Mouse (Mus musculus): ENCODE data around the gene Fam155a. TPM values are rescaled to one million over a fixed set of nuclear protein-coding genes. Genes with fewer than 3 reads are reported as not detected.

Gene Fam155a
- polyA plus RNA-seq, 1 experiment from 2014 or later = 8.3 TPM

DNA sequence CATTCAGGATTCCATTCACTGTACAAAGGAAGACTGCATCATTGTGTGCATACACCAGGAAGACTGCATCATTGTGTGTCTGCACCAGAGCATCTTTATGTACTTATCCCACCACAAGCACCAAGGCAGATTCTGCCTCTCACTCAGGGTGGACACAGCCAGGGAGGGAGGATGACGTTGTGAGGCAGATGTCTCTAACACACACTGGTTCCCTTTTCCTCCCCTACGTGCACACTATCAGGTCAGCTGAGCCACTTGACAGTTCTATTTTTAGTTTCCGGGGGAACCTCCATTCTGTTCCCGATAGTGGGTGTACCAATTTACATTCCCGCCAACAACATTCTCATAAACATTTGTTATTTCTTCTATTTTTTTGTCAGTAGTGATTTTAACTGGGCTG is 347.4 kb downstream of the Fam155a start:
- no peaks in the 10 kb centered on the region for H3K27me3 ChIP-seq
- no peaks in the 10 kb centered on the region for H3K36me3 ChIP-seq
- H3K9ac ChIP-seq (replicated peaks) = no peak overlapping the region
- H3K4me1 ChIP-seq = no peaks in the 10 kb centered on the region
- WGBS = 79% methylated on average over 5 of the region's 5 CpGs
- H3K4me3 ChIP-seq = no peak overlapping the region
- no peaks in the 10 kb centered on the region for H3K9me3 ChIP-seq
- no peak overlapping the region for H3K27ac ChIP-seq (replicated peaks)
- ATAC-seq (ENCODE audit: low FRiP score, low read depth) = no peak
- no peak overlapping the region for H3K4me2 ChIP-seq (replicated peaks)

- Histone ChIP-seq H3K27me3 (no peaks in the 10 kb centered on the region), H3K36me3 (no peaks in the 10 kb centered on the region), H3K27ac (replicated peaks) (no peak overlapping the region), H3K4me1 (no peaks in the 10 kb centered on the region), H3K4me3 (no peak overlapping the region), H3K9ac (replicated peaks) (no peak overlapping the region), H3K4me2 (replicated peaks) (no peak overlapping the region), H3K9me3 (no peaks in the 10 kb centered on the region)
- ATAC-seq (ENCODE audit: low FRiP score, low read depth) = no peak
- 74% methylated on average over 2 of the region's 2 CpGs for WGBS
These were observed 347.8 kb downstream of the Fam155a start for GRCm38 (mm10) chr8:9423184-9423583.

DNA sequence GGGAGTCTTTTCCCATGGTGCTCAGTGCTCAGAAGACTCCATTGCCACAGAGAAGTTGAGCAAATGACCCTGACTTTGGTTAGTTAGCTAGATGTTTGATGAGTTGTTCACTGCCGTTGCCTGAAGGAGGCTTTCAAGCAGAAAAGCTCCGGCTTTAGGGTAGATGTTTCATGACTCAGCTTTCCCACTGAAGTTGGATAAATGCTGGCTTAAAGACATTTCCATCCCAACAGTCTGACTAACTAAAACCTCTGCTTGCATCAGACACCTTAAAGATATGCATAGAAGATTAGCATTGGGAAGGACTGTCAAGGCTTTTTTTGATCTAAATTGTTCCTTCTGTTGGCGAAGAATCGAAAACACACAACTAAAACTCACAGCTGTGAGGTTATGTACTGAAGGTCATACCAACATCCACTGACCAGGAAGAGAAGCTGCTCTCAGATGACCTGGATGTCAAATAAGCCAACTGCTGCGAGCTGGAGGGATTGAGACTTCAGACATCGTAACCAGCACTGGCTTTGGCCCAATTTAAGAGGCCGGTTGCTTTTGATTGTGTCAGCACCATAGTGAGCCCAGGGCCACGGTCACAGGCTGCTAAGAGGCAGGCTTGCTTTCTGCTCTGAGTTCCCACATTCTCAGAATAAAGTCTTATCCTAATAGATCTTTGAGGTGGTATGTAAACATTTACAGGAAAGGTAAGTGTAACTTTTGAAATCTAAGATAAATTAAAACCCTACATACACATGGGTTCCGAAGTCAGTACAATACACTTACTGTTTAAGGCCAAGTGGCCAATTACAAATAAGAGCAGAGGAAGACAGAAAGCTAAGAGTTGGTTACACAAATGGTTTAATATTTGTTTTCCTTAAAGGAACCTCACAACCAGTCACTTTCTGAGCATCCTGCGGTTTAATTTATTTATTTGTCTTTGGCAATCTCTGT is 351.8 kb downstream of the Fam155a start:
- no peak overlapping the region for H3K27ac ChIP-seq (replicated peaks)
- no peak for ATAC-seq (ENCODE audit: low FRiP score, low read depth)
- H3K27me3 ChIP-seq = no peaks in the 10 kb centered on the region
- H3K9ac ChIP-seq (replicated peaks) = no peak overlapping the region
- no peaks in the 10 kb centered on the region for H3K36me3 ChIP-seq
- H3K4me2 ChIP-seq (replicated peaks) = no peak overlapping the region
- H3K4me3 ChIP-seq = no peak overlapping the region
- 76% methylated on average over 10 of the region's 10 CpGs for WGBS
- no peaks in the 10 kb centered on the region for H3K9me3 ChIP-seq
- no peaks in the 10 kb centered on the region for H3K4me1 ChIP-seq

DNA sequence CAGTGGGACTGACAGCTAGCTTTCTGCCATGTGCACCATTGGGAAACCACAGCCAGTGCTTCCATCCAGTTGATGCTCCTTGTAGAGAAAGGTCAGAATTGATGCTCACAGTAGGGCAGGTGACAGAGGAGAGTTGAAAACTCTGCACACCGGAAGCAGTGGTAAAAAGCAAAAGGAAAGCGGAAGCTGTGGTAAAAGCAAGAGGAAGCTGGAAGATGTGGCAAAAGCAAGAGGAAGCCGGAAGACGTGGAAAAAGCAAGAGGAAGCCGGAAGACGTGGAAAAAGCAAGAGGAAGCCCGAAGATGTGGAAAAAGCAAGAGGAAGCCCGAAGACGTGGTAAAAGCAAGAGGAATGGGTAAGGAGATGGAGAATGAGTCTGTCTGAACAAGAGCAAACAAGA is 354.8 kb downstream of the Fam155a start:
- Histone ChIP-seq H3K4me1 (no peaks in the 10 kb centered on the region), H3K27me3 (no peaks in the 10 kb centered on the region), H3K27ac (replicated peaks) (no peak overlapping the region), H3K4me2 (replicated peaks) (no peak overlapping the region), H3K36me3 (no peaks in the 10 kb centered on the region), H3K9ac (replicated peaks) (no peak overlapping the region), H3K9me3 (no peaks in the 10 kb centered on the region), H3K4me3 (no peak overlapping the region)
- no peak for ATAC-seq (ENCODE audit: low FRiP score, low read depth)
- 91% methylated on average over 9 of the region's 9 CpGs for WGBS

DNA sequence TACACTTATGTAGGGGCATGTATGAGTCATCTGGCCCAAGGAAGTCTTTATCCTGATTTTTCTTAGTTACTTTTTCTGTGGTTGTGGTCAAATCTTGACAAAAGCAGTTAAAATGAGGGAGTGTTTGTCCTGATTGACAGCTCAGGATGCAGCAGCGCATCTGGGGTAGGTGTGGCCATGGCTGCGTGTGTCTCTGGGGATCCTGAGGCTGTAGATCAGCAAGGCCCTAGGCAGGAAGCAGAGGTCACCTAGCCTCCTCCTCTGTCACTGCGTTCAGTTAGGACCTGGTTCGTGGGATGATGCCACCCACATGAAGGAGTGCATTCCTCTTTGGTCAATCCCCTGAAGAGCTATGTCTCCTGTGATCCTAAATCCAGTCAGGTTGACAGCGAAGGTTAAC is 362.5 kb downstream of the Fam155a start:
- no peak overlapping the region for H3K4me3 ChIP-seq
- H3K36me3 ChIP-seq = no peaks in the 10 kb centered on the region
- 52% methylated on average over 5 of the region's 5 CpGs for WGBS
- no peak for ATAC-seq (ENCODE audit: low FRiP score, low read depth)
- H3K4me1 ChIP-seq = no peaks in the 10 kb centered on the region
- no peaks in the 10 kb centered on the region for H3K27me3 ChIP-seq
- H3K4me2 ChIP-seq (replicated peaks) = no peak overlapping the region
- no peaks in the 10 kb centered on the region for H3K9me3 ChIP-seq
- H3K9ac ChIP-seq (replicated peaks) = no peak overlapping the region
- H3K27ac ChIP-seq (replicated peaks) = no peak overlapping the region

DNA sequence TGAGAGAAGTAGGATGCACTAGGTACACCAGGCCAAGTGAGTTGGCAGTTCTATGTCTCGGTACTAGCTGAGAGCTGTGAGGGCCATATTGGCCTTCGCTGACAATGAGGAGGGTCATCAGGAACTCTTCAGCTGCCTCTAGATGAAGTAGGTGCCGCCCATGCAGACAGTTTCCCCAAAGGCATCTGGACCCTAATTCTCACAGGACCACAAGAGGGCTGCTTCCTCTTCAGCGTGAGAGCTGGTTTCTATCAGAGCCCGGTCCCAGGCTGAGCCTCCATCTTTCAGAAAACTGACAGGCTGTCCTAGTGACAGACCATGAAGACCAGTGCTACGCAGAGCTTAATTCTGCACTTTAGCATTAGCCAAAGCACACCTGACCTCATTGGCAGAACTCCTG is 364.8 kb downstream of the Fam155a start:
- H3K4me1 ChIP-seq = no peaks in the 10 kb centered on the region
- H3K4me2 ChIP-seq (replicated peaks) = no peak overlapping the region
- no peak overlapping the region for H3K27ac ChIP-seq (replicated peaks)
- H3K27me3 ChIP-seq = no peaks in the 10 kb centered on the region
- WGBS = 86% methylated on average over 6 of the region's 6 CpGs
- no peaks in the 10 kb centered on the region for H3K9me3 ChIP-seq
- H3K4me3 ChIP-seq = no peak overlapping the region
- no peak for ATAC-seq (ENCODE audit: low FRiP score, low read depth)
- H3K36me3 ChIP-seq = no peaks in the 10 kb centered on the region
- no peak overlapping the region for H3K9ac ChIP-seq (replicated peaks)

DNA sequence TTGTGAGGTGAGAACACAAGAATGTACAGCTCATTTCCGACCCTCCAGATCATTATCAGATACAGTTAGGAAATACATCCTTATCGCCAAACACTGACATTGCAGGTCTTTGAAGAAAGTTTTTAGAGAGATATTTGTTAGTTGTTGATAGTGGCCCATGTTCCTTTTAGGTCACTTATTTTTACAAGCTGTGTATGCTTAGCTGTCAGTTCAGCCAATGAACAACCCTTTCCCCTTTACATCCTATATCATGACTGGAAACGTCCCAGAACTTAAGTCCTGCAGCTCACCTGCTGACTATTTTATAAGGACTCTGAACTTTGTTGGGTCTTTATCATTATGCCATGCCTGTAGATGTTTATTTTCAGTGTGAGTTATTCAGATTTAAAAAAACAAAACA is 366.3 kb downstream of the Fam155a start:
- Histone ChIP-seq H3K4me3 (no peak overlapping the region), H3K27me3 (no peaks in the 10 kb centered on the region), H3K9ac (replicated peaks) (no peak overlapping the region), H3K4me1 (no peaks in the 10 kb centered on the region), H3K36me3 (no peaks in the 10 kb centered on the region), H3K4me2 (replicated peaks) (no peak overlapping the region), H3K27ac (replicated peaks) (no peak overlapping the region), H3K9me3 (no peaks in the 10 kb centered on the region)
- 85% methylated on average over 3 of the region's 3 CpGs for WGBS
- no peak for ATAC-seq (ENCODE audit: low FRiP score, low read depth)

DNA sequence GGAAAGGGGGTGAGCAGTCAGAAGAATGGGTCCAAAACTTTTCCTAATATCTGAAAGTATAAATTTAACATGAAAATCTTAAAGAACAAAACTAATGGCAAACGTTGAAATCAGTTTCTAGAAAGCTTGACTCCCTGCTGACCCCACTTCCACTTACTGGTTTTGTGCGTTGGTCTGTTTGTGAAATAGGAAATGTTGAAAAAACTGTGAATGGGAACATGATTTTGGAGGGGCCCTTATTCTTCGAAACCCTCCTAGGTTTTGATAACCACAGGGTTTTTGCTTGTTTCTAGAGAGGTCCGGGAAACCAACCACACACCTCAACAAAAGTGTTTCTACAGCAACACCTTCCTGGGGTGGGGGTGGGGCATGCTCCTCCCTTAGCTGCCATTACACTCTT is 368.6 kb downstream of the Fam155a start:
- H3K27me3 ChIP-seq = no peaks in the 10 kb centered on the region
- no peak overlapping the region for H3K9ac ChIP-seq (replicated peaks)
- no peaks in the 10 kb centered on the region for H3K9me3 ChIP-seq
- H3K4me3 ChIP-seq = no peak overlapping the region
- H3K27ac ChIP-seq (replicated peaks) = no peak overlapping the region
- no peaks in the 10 kb centered on the region for H3K36me3 ChIP-seq
- 67% methylated on average over 4 of the region's 4 CpGs for WGBS
- no peak overlapping the region for H3K4me2 ChIP-seq (replicated peaks)
- no peak for ATAC-seq (ENCODE audit: low FRiP score, low read depth)
- H3K4me1 ChIP-seq = no peaks in the 10 kb centered on the region

DNA sequence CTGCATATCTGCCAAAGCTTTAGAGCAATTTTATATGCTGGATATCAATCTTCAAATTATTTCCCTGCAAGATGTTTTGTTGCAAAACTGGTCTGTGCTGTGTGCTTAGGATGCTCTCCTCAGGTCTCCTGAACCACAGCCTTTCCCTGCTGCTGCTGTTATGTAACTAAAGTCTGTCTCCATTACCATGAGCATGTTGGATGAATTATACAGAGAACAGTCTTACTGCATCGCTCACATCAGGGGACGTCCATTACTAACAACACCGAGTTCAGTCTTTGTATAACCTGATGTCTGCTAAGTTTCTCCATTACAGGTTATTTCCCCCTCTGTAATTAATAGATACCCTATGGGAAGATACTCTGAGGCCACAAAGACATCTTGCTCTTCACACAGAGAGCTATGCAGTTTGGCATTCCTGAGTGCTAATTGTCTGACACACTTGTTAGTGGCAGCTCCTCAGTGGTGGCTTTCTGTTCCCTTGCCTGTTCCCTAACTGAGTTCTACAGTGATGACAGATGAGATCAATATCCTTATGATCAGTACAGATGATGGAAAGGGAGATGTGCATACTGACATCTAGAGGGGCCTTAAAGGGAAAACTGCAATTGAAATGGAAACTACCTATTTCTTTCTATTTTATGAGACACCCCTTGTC is 372.2 kb downstream of the Fam155a start:
- 87% methylated on average over 3 of the region's 3 CpGs for WGBS
- H3K4me2 ChIP-seq (replicated peaks) = no peak overlapping the region
- no peak for ATAC-seq (ENCODE audit: low FRiP score, low read depth)
- H3K4me3 ChIP-seq = no peak overlapping the region
- H3K9me3 ChIP-seq = no peaks in the 10 kb centered on the region
- H3K27me3 ChIP-seq = no peaks in the 10 kb centered on the region
- no peaks in the 10 kb centered on the region for H3K36me3 ChIP-seq
- no peak overlapping the region for H3K9ac ChIP-seq (replicated peaks)
- H3K27ac ChIP-seq (replicated peaks) = no peak overlapping the region
- H3K4me1 ChIP-seq = no peaks in the 10 kb centered on the region

DNA sequence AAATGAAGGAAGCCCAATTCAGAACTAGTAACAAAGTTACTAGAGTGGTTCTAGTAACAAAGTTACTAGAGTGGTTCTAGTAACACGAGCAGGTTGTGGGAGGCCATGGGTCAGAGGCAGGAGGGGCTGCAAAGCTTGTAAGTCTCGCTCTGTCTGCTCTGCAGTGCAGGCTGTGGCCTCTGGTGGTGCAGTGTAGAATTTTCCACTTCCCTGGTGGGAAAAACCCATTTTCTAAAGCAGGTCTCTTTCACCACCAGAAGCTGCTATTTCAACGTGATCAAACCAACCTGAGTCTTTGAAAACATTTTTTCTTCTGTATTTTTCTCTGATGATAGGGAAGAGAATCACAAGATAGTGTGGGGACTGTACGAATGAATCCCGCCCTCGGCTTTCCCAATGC is 372.9 kb downstream of the Fam155a start:
- H3K27ac ChIP-seq (replicated peaks) = no peak overlapping the region
- 66% methylated on average over 6 of the region's 6 CpGs for WGBS
- no peak overlapping the region for H3K9ac ChIP-seq (replicated peaks)
- H3K4me3 ChIP-seq = no peak overlapping the region
- no peaks in the 10 kb centered on the region for H3K36me3 ChIP-seq
- H3K4me1 ChIP-seq = no peaks in the 10 kb centered on the region
- ATAC-seq (ENCODE audit: low FRiP score, low read depth) = no peak
- no peak overlapping the region for H3K4me2 ChIP-seq (replicated peaks)
- H3K27me3 ChIP-seq = no peaks in the 10 kb centered on the region
- H3K9me3 ChIP-seq = no peaks in the 10 kb centered on the region

DNA sequence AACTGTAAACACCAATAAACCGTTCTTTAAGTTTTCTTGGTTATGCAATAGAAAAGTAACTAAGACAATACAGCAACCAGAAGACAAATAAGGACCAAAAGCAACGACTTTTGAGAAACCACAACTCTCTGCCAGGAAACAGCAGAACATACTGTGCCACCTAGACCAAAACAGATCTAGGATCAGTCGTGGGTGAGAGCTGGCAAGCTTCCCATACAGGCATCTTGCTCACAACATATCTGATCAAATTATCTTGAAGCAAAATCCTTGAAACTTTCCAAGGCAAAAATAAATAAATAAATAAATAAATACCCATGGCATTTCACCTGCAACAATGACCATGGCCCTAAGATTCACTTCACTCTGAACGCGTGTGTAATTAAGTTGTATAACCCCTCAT is 376.3 kb downstream of the Fam155a start:
- ATAC-seq (ENCODE audit: low FRiP score, low read depth) = no peak
- no peaks in the 10 kb centered on the region for H3K36me3 ChIP-seq
- H3K27ac ChIP-seq (replicated peaks) = no peak overlapping the region
- WGBS = 87% methylated on average over 5 of the region's 5 CpGs
- H3K9me3 ChIP-seq = no peaks in the 10 kb centered on the region
- no peaks in the 10 kb centered on the region for H3K27me3 ChIP-seq
- H3K9ac ChIP-seq (replicated peaks) = no peak overlapping the region
- H3K4me2 ChIP-seq (replicated peaks) = no peak overlapping the region
- no peaks in the 10 kb centered on the region for H3K4me1 ChIP-seq
- H3K4me3 ChIP-seq = no peak overlapping the region

DNA sequence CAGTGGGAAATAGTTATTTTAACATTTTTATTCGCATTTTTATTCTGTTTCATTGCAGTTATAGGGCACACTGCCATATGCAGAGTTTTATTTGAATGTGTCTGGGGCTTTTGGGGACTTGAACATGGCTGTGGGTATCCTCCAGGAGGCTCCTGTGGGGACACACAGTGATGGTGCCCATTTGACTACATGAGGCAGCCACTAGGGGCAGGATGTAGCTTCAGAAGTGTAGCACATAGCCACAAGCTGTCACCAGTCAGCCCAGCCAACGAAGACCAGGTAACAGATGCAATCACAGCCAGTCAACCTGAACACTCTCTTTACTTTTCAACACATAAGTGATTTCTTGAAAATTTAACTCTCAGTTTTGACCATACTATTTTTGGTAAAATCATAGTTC is 377.7 kb downstream of the Fam155a start:
- no peaks in the 10 kb centered on the region for H3K9me3 ChIP-seq
- H3K4me3 ChIP-seq = no peak overlapping the region
- ATAC-seq (ENCODE audit: low FRiP score, low read depth) = no peak
- no peaks in the 10 kb centered on the region for H3K27me3 ChIP-seq
- H3K9ac ChIP-seq (replicated peaks) = no peak overlapping the region
- no peaks in the 10 kb centered on the region for H3K36me3 ChIP-seq
- no peak overlapping the region for H3K27ac ChIP-seq (replicated peaks)
- 44% methylated on average over 2 of the region's 2 CpGs for WGBS
- no peak overlapping the region for H3K4me2 ChIP-seq (replicated peaks)
- no peaks in the 10 kb centered on the region for H3K4me1 ChIP-seq
